Mouse (Mus musculus) gastrocnemius, postnatal 36 days (tissue): ENCODE data around the gene Enpp7. TPM values are rescaled to one million over a fixed set of nuclear protein-coding genes. Genes with fewer than 3 reads are reported as not detected.

Experiments used
- DNase-seq, 2 experiments: peaks; one replicate each; pipeline ENCODE4 v3.0.0; 2022
- intact Hi-C: fragments of 180-260 bp; cut with DNase I; formaldehyde crosslinking; loops from one replicate; pipeline ENCODE4 v1.15.1; 2025
- total RNA-seq, 2 experiments: library from RNA; stranded (reverse); gene quantifications; 2 replicates each; pipeline ENCODE4 v1.2.3; 2021

Gene Enpp7
- total RNA-seq, 2 experiments from 2014 or later: not detected

- peak; percentile 79 to 81 for DNase-seq
- intact Hi-C loops: loop anchor here (2.0 kb wide), 1 partner anchor 157 kb away; no protein-coding TSS in a partner anchor
Measured at GRCm38 (mm10) chr11:119033874-119034558, 46.0 kb downstream of the Enpp7 start.

GRCm38 (mm10) chr11:119034635-119035034 is 46.6 kb downstream of the Enpp7 start:
- no peak for DNase-seq
- intact Hi-C loops: loop anchor here (2.0 to 5.0 kb wide), 2 partner anchors 53 to 156 kb away; partner anchors contain the start of gene Cbx4

- no peak for DNase-seq
- intact Hi-C loops: loop anchor here (2.0 to 5.0 kb wide), 2 partner anchors 52 to 156 kb away; partner anchors contain the start of gene Cbx4
Measured at GRCm38 (mm10) chr11:119035094-119035685, 47.2 kb downstream of the Enpp7 start.

GRCm38 (mm10) chr11:119035686-119036165 is 47.7 kb downstream of the Enpp7 start:
- intact Hi-C loops: loop anchor here (2.0 to 5.0 kb wide), 2 partner anchors 52 to 155 kb away; partner anchors contain the start of gene Cbx4
- no peak for DNase-seq

- no peak for DNase-seq
- intact Hi-C loops: loop anchor here (5.0 kb wide), 1 partner anchor 51 kb away; the partner anchor contains the start of gene Cbx4
Measured at GRCm38 (mm10) chr11:119036447-119036846, 48.5 kb downstream of the Enpp7 start.

- no peak for DNase-seq
- intact Hi-C loops: loop anchor here (5.0 kb wide), 1 partner anchor 50 kb away; the partner anchor contains the start of gene Cbx4
Measured at GRCm38 (mm10) chr11:119036934-119037779, 49.2 kb downstream of the Enpp7 start.

GRCm38 (mm10) chr11:119037780-119038401 is 49.9 kb downstream of the Enpp7 start:
- intact Hi-C loops: loop anchor here (5.0 kb wide), 1 partner anchor 49 kb away; the partner anchor contains the start of gene Cbx4
- DNase-seq: no peak

- intact Hi-C loops: loop anchor here (5.0 kb wide), 1 partner anchor 48 kb away; the partner anchor contains the start of gene Cbx4
- no peak for DNase-seq
Measured at GRCm38 (mm10) chr11:119038744-119039484, 50.9 kb downstream of the Enpp7 start.

- DNase-seq: no peak
- intact Hi-C loops: loop anchor here (5.0 kb wide), 2 partner anchors 47 to 87 kb away; partner anchors contain the start of gene Cbx4
Measured at GRCm38 (mm10) chr11:119039732-119040512, 51.9 kb downstream of the Enpp7 start.

- intact Hi-C loops: loop anchor here (5.0 kb wide), 1 partner anchor 87 kb away; no protein-coding TSS in a partner anchor
- peak; percentile 98 to 99 for DNase-seq
Measured at GRCm38 (mm10) chr11:119040600-119041324, 52.8 kb downstream of the Enpp7 start, which contains the start of gene Cbx8. Gene Cbx8 (minus strand): TSS chr11:119040969.

- intact Hi-C loops: loop anchor here (5.0 kb wide), 1 partner anchor 86 kb away; no protein-coding TSS in a partner anchor
- DNase-seq: no peak
Measured at GRCm38 (mm10) chr11:119041325-119041716, 53.3 kb downstream of the Enpp7 start.

- DNase-seq: no peak
- intact Hi-C loops: loop anchor here (5.0 kb wide), 1 partner anchor 85 kb away; no protein-coding TSS in a partner anchor
Measured at GRCm38 (mm10) chr11:119041750-119042465, 53.9 kb downstream of the Enpp7 start.

Other genes starting within 250 kb of the Enpp7 start
- gene Rbfox3, start 76.6 kb upstream of the Enpp7 start, total RNA-seq: under 1 TPM in 1 of 2 experiments, not detected in 1; 0.37 TPM
- 1 to 10 TPM in 1 of 2 experiments, under 1 TPM in 1; 0.79 to 1.1 TPM for gene Cbx2, start 34.8 kb downstream of the Enpp7 start, total RNA-seq
- gene Cbx8, start 52.8 kb downstream of the Enpp7 start, total RNA-seq: 1 to 10 TPM; 1.5 to 1.9 TPM
- gene Cbx4, start 98.0 kb downstream of the Enpp7 start, total RNA-seq: 1 to 10 TPM; 1.6 to 3.0 TPM
- 10 to 100 TPM; 19.2 to 23.2 TPM for gene Tbc1d16, start 240.3 kb downstream of the Enpp7 start, total RNA-seq
- gene Ccdc40, start 240.4 kb downstream of the Enpp7 start, total RNA-seq: not detected